Mouse (Mus musculus): Measurements from ENCODE around the gene Tmem115.
"Not testable (repeated sequence)": the region's sequence is repeated elsewhere in the genome, so short reads cannot be mapped to it uniquely, and the experiment has no call there.

Tmem115 gene

DNA sequence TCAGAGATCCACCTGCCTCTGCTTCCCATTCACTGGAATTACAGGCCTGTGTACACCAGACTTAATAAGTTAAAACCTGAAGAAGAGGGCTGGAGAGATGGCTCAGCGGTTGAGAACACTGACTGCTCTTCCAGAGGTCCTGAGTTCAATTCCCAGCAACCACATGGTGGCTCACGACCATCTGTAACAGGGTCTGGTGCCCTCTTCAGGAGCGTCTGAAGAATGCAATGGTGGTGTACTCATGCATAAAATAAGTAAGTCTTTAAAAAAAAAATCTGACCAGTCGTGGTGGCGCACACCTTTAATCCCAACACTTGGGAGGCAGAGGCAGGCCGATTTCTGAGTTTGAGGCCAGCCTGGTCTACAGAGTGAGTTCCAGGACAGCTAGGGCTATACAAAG lies 40.0 kb downstream of the Tmem115 start:
- not testable (repeated sequence) for DNase-seq

DNA sequence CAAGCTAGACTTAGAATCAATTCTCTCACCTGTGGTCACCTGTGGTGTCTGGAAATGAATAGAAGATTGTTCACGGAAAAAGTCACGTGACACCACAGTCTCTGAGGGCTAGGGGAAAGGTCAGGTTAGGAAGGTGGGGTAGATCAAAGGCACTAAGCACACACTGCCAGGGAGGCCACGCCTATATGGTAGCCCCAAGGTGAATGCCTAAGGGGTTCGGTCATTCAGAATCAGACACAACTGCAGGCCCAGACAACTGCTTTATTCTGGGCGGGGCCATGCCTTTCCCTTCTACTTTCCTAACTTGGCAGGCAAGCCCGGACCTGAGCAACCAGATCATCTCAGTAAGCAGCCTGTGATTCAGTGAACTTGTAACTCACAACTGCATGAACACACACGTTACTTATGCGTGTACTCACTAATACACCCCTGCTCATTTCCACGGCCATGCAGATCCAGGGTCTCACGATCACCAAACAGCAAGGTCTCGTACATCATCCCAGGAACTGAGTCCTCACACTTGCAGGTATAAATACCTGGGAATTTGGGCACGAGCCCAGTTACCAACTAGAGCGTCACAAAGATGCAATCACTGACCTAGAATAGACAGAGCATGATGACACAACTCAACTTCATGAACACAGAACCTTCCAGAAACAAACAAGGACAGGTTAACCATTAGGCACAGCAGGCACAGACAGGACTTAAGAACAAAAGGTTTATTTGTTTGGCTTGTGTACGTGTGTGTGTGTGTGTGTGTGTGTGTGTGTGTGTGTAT lies 42.0 kb downstream of the Tmem115 start:
- DNase-seq = no peak

DNA sequence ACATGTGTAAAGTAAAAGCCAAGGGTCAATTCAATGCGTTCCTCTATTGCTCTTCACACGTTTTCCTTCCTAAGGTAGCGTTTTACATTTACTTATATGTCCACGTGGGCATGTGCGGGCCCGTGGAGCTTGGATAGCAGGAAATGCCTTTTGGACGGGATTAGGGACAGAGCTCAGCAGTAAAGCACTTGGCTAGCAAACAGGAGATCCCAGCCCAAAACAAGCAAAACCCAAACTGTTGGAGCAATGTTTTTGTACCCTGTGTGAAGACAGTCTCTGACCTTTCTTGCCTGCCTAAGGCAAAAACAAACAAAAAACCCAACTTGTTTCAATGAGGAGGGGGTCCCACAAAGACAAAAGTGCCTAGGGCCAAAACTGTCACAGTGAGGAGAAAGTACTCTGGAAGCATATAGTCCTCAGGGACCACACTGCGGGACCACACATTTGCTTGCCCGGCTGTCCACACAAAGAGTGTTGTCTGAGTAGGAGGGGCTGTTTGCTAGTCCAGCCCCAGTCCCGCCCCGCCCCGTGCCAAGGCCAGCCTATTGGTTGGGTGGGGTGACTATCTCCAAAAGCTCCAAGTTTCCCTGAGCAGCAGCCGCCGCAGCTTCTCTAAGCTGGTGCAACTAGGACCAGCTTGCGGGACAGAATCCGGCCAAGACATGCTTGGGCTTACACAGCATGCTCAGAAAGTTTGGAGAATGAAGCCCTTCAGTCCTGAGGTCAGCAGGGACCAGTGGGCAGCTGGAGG lies 42.8 kb downstream of the Tmem115 start, which contains the start of gene Hyal1:
Gene Hyal1, plus strand, starts transcription at position 571 of the 751 bp plus-strand sequence.
- DNase-seq = peak; percentile 99

DNA sequence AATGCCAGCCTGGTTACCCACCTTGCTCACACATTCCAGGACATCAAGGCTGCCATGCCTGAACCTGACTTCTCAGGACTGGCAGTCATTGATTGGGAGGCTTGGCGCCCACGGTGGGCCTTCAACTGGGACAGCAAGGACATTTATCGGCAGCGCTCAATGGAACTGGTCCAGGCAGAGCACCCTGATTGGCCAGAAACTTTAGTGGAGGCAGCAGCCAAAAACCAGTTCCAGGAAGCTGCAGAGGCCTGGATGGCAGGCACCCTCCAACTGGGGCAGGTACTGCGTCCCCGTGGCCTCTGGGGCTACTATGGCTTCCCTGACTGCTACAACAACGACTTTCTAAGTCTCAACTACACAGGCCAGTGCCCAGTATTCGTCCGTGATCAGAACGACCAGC lies 44.1 kb downstream of the Tmem115 start:
- DNase-seq = no peak

DNA sequence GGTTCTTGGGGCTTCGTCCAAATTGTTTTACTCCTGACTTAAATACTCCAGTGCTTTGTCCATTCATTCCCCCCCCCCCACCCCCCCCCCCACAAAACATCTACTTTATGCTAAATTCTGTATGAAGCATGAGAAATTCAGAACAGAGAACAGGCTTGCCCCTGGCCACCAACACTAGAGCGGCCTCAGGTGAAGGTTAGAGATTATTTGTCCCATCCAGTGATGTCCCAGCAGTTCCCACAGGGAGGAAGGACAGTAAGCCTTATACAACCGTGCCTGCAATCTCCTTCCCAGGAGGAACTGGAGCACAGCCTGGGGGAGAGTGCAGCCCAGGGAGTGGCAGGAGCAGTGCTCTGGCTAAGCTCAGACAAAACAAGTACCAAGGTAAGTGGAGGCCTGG lies 44.8 kb downstream of the Tmem115 start, which contains the start of gene Naa80:
Gene Naa80, plus strand, starts transcription at position 301 of the 400 bp plus-strand sequence.
- no peak for DNase-seq

DNA sequence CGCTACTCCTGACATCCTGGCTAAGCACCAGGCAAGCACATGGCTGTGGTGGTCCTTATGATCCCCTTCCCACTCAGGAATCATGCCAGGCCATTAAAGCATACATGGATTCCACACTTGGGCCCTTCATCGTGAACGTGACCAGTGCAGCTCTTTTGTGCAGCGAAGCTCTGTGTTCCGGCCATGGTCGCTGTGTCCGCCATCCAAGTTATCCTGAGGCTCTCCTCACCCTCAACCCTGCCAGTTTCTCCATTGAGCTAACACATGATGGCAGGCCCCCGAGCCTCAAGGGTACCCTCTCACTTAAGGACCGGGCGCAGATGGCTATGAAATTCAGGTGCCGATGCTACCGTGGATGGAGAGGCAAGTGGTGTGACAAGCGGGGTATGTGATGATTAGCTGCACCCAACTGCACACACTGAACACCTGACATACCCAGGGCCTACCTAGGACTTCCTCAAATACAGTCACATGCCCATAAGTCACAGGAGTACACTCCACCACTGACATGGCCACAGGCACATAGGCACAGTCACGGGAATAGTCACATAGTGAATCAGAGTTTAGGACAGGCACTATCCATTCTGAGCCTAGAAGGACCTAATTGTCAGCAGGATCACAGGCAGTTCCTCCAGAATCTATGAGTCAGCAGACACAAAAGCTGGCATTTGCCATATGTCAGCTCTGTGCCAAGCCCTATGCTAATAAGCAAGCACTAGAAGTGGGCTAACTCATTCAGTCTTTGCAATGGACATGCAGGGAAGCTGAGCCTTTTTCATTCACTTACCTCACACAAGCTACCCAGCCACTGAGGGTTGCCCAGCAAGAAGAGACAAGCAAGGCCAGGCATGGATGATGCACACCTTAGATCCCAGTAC lies 45.5 kb downstream of the Tmem115 start:
- DNase-seq = peak; percentile 95

DNA sequence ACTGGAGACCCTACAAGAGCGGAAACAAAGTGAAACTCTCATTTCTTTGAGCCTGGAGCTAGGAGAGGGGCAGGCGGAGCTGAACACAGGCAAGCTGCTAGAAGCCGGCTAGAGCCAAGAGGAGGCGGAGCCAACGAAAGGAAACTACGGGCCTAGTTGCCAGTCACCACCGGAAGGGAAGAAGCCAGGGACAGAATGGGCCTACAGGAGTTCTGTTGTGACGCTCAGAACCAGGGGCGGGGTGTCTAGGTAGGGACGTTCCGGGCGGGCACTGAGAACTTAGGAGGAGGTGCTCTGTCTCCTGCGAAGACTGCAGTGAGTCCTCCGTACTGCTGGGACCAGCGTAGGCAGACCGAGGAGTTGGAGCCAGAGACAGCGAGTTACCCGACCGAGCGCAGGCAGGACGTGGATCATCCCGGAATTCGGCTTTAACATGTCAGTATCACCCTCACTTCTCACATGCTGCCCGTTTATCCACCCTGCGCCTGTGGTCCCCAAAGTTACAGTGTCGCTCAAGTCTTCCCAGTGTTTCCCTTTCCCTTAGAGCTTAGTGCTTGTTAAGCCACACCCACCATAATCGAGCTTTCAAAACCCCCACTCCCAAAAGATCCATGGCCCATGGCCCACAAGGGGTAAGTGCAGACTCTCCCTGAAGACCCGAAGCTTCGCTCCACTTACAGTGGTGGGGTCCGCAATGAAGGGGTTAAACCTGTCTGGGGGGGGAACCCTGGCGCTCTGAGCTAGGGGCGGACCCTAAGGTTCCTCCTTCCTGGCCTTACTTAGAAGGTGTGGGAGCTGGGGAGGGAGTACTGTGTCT lies 47.0 kb downstream of the Tmem115 start, which contains the start of gene Hyal3:
Gene Hyal3, plus strand, starts transcription at position 318 of the 817 bp plus-strand sequence.
- peak; percentile 99 for DNase-seq

DNA sequence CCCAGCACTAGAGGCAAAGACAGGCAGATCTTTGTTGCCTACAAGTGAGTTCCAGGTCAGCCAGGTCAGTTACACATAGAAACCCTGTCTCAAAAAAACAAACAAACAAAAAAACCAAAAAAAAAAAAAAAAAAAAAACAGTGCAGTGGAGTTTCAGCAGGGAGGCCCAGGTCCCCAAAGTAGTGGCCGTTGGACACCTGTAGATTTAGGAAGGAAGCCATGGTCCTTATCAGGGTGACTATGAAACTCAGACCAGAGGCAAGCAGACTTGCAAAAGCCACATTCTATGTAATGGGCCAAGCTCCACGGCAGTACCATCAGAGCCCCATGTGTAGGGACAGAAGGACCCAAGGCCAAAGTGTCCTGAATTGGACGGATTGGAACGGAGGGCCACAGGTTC lies 47.8 kb downstream of the Tmem115 start:
- DNase-seq = no peak

DNA sequence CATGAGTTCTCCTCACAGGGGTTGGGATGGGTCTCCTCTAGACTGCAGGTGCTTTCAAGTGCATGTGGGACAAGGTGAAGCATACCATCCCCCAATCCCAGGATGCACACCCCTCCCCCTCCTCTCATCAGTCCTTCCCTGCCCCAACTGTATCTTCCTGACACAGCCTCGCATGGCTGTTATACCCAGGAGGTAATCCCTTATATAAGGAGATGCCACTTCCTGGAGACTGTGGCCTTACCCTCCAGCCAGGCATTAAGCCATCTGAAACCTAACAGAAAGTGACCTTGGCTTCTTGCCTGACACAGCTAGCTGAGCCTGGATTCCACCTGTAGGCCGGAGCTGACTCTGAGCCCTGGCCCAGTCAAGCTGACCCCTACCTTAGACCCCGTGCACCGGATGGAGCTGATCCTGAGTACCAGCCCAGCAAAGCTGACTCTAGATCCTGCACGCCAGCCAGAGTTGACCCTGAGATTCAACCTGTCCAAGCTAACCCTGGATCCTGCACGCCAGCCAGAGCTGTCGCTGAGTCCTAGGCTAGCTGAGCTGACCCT lies 48.8 kb downstream of the Tmem115 start:
- peak; percentile 94 for DNase-seq

DNA sequence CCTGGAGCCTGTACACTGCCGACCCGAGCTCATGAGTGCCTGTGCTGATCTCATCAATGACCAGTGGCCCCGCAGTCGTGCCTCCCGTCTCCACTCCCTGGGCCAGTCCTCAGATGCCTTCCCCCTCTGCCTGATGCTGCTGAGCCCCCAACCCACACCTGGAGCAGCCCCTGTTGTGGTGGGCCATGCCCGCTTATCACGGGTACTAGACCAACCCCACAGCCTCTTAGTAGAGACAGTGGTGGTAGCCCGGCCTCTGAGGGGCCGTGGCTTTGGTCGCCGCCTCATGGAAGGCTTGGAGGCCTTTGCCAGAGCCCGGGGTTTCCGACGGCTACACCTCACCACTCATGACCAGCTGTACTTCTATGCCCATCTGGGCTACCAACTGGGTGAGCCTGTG lies 49.4 kb downstream of the Tmem115 start:
- DNase-seq = peak; percentile 94

DNA sequence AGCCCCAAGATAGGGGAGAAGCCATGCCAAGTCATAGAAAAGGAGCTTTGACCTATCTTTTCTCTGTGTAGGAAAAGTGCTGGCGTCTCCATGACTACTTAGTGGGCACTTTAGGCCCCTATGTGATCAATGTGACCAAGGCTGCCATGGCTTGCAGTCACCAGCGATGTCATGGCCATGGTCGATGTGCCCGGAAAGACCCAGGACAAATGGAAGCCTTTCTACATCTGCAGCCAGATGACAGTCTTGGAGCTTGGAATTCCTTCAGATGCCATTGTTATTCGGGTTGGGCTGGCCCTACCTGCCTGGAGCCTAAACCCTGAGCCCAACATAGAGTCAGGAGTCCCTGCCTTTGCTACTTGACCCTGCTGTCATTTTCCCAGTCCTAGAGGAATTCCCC lies 52.8 kb downstream of the Tmem115 start:
- no peak for DNase-seq

DNA sequence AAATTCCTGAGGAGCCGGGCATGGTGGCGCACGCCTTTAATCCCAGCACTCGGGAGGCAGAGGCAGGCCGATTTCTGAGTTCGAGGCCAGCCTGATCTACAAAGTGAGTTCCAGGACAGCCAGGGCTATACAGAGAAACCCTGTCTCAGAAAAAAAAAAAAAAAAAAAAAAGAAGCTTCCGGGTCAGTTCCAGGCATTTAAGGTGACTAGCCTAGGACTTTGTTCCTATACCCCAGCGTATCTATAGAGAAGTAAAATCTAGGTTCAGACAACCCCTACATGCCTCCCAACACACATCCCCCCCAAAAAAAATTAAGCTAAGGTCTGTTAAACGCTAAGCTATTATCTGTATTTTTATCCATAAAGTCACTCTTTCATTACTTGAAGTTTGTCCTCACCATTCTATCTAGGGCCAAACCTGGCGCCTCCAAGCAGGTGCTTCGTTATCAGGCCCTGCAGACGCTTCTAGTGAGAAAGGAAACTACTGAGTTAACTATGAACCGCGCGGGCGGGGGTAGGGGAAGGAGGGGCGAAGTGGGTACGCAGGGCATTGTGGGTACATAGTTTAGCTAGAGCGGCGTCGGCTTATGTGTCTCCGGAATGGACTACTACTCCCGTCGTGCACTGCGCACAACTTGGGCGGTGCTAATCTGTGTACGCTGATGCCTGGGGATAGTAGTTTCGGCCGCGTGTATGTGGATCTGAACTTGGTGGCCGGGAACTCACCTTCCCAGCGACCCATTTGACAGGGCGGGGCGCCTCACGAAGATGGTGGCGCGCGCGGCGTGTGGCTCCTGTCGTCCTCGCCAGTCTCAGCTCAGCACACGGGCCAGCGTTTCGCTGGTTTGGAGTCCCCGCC lies 53.5 kb downstream of the Tmem115 start, which contains the start of gene Ifrd2:
Gene Ifrd2, plus strand, starts transcription at position 669 of the 859 bp plus-strand sequence.
- DNase-seq = peak; percentile 100

DNA sequence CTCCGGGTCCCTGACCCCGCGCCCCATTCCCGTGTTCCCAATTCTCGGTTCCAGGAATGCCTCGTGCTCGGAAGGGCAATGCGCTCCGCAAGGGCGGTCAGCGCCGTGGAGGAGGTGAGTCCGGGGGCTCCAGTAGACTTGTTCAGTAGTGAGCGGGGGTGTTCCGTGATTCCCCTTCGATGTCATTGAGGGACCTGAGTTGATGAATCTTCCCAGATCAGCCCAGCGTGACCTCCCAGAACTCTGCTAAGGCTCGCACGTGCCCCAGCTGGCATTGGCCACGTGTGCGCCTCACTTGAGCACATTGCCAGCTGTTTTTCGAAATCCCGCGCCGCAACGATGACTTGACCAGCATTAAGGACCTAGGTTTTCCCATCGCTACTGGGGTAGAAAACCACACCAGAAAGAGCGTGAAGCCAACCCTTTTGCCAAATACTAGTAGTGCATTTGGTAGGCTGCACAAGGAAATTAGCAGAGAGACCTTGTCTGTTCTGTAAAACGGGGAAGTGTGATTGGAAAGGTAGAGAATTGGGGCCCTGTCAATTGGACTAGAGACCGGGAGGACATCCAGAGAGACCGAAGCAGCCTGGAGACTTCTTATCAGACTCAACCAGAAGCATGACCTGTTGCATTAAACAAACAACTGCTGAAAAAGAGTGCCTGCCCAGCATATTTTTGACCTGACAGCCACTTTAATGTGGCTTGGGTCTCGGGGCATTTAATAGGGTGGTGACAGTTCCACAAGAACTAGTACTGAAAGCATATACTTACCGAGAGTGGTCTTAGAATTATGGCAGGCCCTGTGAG lies 54.3 kb downstream of the Tmem115 start:
- DNase-seq = no peak
